Mouse (Mus musculus): ENCODE results near the gene Gipr. TPM values are rescaled to one million over a fixed set of nuclear protein-coding genes. Genes with fewer than 3 reads are reported as not detected.

The Gipr gene
- polyA plus RNA-seq, 1 experiment from 2014 or later: 0.36 TPM

DNA sequence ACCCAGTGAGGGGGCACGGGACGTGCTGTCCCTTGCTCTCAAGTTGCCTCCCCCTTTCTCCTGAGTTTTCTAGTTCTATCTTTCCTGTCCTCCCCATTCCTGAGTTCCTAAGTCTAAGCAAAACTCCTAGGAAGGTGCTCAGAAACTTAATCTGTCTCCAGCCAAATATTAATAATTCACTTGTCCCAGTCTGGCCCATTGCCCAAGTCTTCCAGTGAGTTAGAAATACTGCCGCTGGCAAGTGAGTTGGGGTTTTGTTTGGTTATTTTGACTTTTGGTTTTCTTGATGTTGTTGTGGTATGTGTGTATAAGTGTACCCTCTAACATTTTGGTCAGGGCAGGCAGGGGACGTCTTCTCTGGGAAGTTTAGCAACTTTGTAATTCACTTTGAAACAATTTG is 44.2 kb downstream of the Gipr start:
- peaks cover 6% of the 10 kb centered on the region; the same call in 1 of the 2 replicates for H3K27me3 ChIP-seq
- no peak overlapping the region for H3K4me2 ChIP-seq
- peaks cover 11% of the 10 kb centered on the region; the same call in 1 of the 2 replicates for H3K9me3 ChIP-seq
- H3K27ac ChIP-seq: no peak overlapping the region
- 96% methylated on average over 4 of the region's 4 CpGs for WGBS
- no peak for ATAC-seq (ENCODE audit: insufficient number of reproducible peaks, insufficient read depth, low FRiP score, low TSS enrichment, low read depth)
- no peak overlapping the region for H3K4me3 ChIP-seq (replicated peaks)
- H3K36me3 ChIP-seq: 0 out of 2 replicates have a peak, but pooled peaks cover 7% of the 10 kb centered on the region
- H3K4me1 ChIP-seq (replicated peaks): peaks cover 15% of the 10 kb centered on the region
- H3K9ac ChIP-seq (replicated peaks): no peak overlapping the region

DNA sequence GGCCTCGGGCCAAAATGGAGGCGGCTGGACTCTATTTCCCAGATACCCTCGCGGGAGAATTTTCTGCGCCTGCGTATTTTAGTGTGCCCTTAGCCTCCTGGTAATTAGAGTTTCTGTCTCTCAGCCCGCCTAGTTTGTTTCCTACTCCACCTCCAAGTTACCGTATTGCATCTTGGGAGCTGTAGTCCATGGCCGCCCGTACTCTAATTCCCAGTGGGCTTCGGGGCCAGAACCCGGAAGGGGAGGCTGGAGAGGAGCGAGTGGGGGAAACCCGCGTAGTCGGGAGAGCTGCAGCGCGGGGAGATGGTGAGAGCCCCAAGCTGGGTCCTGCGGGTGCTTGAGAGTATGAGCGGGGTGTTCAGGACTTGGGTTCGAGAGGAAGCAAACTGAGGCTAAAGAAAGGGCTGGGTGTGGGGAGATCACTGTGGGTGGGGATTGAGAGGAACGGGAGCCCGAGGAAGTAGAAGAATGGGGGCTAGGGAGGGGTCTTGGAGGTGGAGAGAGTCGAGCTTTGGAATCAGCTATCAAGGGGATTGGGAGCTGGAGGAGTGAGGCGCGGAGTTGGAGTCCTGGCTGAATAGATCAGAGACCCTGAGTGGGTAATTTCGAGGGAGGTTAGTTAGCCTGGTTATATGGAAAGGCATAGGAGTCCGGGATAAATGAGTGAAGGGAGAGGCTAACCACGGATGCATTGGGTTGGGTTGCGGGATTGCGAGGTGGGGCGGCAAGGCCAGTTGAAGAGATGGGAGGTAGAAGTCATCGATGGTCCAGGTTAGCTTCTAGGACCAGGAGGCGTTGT is 46.1 kb downstream of the Gipr start, which contains the start of gene Fbxo46:
TSS of gene Fbxo46 (plus strand) at position 229 of the 799 bp plus-strand sequence.
- H3K27ac ChIP-seq: no peak within 1 kb of the TSS
- peaks cover 6% of the 10 kb centered on the region; the same call in 1 of the 2 replicates for H3K27me3 ChIP-seq
- peak within 1 kb of the TSS; percentile 87 for H3K4me2 ChIP-seq
- H3K4me3 ChIP-seq (replicated peaks): peak within 1 kb of the TSS; percentile 68
- no peaks in the 10 kb centered on the region for H3K36me3 ChIP-seq
- 3% methylated on average over 34 of the region's 34 CpGs for WGBS
- peaks cover 11% of the 10 kb centered on the region; the same call in 1 of the 2 replicates for H3K9me3 ChIP-seq
- ATAC-seq (ENCODE audit: insufficient number of reproducible peaks, insufficient read depth, low FRiP score, low TSS enrichment, low read depth): peak; percentile 92
- H3K9ac ChIP-seq (replicated peaks): peak within 1 kb of the TSS; percentile 80
- peaks cover 15% of the 10 kb centered on the region for H3K4me1 ChIP-seq (replicated peaks)

GRCm38 (mm10) chr7:19119083-19119482 is 46.8 kb downstream of the Gipr start:
- Histone ChIP-seq H3K36me3 (no peaks in the 10 kb centered on the region), H3K27ac (no peak overlapping the region), H3K4me3 (replicated peaks) (no peak overlapping the region), H3K4me2 (no peak overlapping the region; the same call in 1 of the 2 replicates), H3K9ac (replicated peaks) (no peak overlapping the region), H3K4me1 (replicated peaks) (peaks cover 15% of the 10 kb centered on the region), H3K27me3 (peaks cover 6% of the 10 kb centered on the region; the same call in 1 of the 2 replicates), H3K9me3 (peaks cover 11% of the 10 kb centered on the region; the same call in 1 of the 2 replicates)
- 0 out of 2 replicates have a peak, but pooled peaks have one; percentile 23 for ATAC-seq (ENCODE audit: insufficient number of reproducible peaks, insufficient read depth, low FRiP score, low TSS enrichment, low read depth)
- WGBS: 92% methylated on average over 8 of the region's 8 CpGs

DNA sequence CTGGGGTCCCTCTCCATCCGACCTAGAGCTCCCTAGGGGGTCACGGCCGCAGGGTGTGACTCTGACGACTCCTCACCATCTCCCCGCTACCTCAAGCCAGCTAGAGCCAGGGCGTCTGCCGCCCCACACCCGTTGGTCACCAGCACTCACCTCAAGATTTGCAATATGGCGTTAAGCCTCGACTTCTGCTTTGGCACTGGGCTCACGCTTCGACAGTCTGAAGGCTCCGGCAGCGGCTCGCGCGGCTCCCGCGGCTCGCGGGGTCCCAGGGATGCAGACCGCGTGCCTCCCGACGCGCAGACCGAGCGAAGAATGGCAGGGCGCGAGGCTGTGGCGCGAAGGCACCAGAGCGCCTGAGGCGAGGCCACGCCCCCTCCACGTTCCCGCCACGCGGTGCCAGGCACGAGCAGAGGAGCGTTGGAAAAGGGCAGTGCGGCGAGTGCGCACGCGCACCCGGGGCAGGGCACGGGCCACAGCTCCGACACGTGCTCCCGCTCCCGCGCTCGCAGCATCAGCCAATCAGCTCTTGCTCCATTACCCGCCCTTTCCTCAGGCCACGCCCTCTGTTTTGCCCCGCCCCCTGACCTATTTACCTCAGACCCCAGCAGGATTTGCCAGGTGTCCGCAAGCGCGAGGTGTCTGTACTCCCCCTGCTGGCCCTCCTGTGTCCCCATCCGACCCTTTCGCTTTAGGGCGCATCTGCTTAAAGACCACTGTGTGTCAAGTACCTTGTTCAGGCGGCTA is 47.7 kb downstream of the Gipr start, which contains the start of gene Gm4969:
TSS of gene Gm4969 (minus strand) at position 341 of the 744 bp plus-strand sequence.
- Histone ChIP-seq H3K36me3 (no peaks in the 10 kb centered on the region), H3K9ac (replicated peaks) (no peak within 1 kb of the TSS; the same call in 1 of the 2 replicates), H3K27ac (no peak within 1 kb of the TSS), H3K4me2 (peak within 1 kb of the TSS; percentile 52), H3K9me3 (peaks cover 11% of the 10 kb centered on the region; the same call in 1 of the 2 replicates), H3K27me3 (peaks cover 6% of the 10 kb centered on the region; the same call in 1 of the 2 replicates), H3K4me3 (replicated peaks) (peak within 1 kb of the TSS; percentile 29), H3K4me1 (replicated peaks) (peaks cover 15% of the 10 kb centered on the region)
- ATAC-seq (ENCODE audit: insufficient number of reproducible peaks, insufficient read depth, low FRiP score, low TSS enrichment, low read depth): 0 out of 2 replicates have a peak, but pooled peaks have one; percentile 5
- 23% methylated on average over 63 of the region's 64 CpGs for WGBS

GRCm38 (mm10) chr7:19109565-19109964 is 56.4 kb downstream of the Gipr start:
- no peak overlapping the region for H3K9ac ChIP-seq (replicated peaks)
- no peak for ATAC-seq (ENCODE audit: insufficient number of reproducible peaks, insufficient read depth, low FRiP score, low TSS enrichment, low read depth)
- 91% methylated on average over 1 of the region's 1 CpGs for WGBS

GRCm38 (mm10) chr7:19107436-19107835 is 58.5 kb downstream of the Gipr start:
- no peak overlapping the region for H3K4me3 ChIP-seq (replicated peaks)
- WGBS: 67% methylated on average over 3 of the region's 3 CpGs
- no peaks in the 10 kb centered on the region for H3K27me3 ChIP-seq
- no peaks in the 10 kb centered on the region for H3K36me3 ChIP-seq
- H3K4me2 ChIP-seq: no peak overlapping the region
- no peaks in the 10 kb centered on the region for H3K4me1 ChIP-seq (replicated peaks)
- ATAC-seq (ENCODE audit: insufficient number of reproducible peaks, insufficient read depth, low FRiP score, low TSS enrichment, low read depth): no peak
- H3K9ac ChIP-seq (replicated peaks): no peak overlapping the region
- H3K27ac ChIP-seq: no peak overlapping the region; the same call in 1 of the 2 replicates
- H3K9me3 ChIP-seq: no peaks in the 10 kb centered on the region

More at GRCm38 (mm10) chr7:19109565-19109964, 56.4 kb downstream of the Gipr start:
- H3K9me3 ChIP-seq: no peaks in the 10 kb centered on the region
- no peaks in the 10 kb centered on the region for H3K36me3 ChIP-seq
- H3K4me3 ChIP-seq (replicated peaks): no peak overlapping the region
- no peak overlapping the region for H3K4me2 ChIP-seq
- no peak overlapping the region for H3K27ac ChIP-seq
- no peaks in the 10 kb centered on the region for H3K27me3 ChIP-seq
- no peaks in the 10 kb centered on the region for H3K4me1 ChIP-seq (replicated peaks)

MicroRNAs within 50 kb of the gene (microRNA counts, 519-probe panel; counts per million panel counts)
- not detected for microRNA mmu-miR-330

Small RNAs within 50 kb of the gene (microRNA-seq; reads per million reads assigned to microRNA genes)
- gene Mir330: 226 reads per million, percentile 61 among the genes with 10 or more reads in this experiment

Other genes with a start within 250 kb of the Gipr start
- 0.31 and 0.33 TPM in 2 replicates for gene Nova2, start 240.2 kb downstream of the Gipr start, polyA plus RNA-seq (2016; fragmentation: Nextera tagmentation; extraction: Ambion mirVana)
- not detected in 2 replicates for gene Nanos2, start 178.7 kb downstream of the Gipr start, polyA plus RNA-seq (2016; fragmentation: Nextera tagmentation; extraction: Ambion mirVana)
- 6.4 and 6.5 TPM in 2 replicates for gene Mypop, start 174.9 kb downstream of the Gipr start, polyA plus RNA-seq (2016; fragmentation: Nextera tagmentation; extraction: Ambion mirVana)
- gene Irf2bp1, start 162.1 kb downstream of the Gipr start, polyA plus RNA-seq (2016; fragmentation: Nextera tagmentation; extraction: Ambion mirVana): 44.4 and 47.5 TPM in 2 replicates
- gene Foxa3, start 142.6 kb downstream of the Gipr start, polyA plus RNA-seq (2016; fragmentation: Nextera tagmentation; extraction: Ambion mirVana): 0.81 and 1.8 TPM in 2 replicates
- gene Sympk, start 141.8 kb downstream of the Gipr start, polyA plus RNA-seq (2016; fragmentation: Nextera tagmentation; extraction: Ambion mirVana): 51.9 and 56.0 TPM in 2 replicates
- not detected in 2 replicates for gene Rsph6a, start 111.4 kb downstream of the Gipr start, polyA plus RNA-seq (2016; fragmentation: Nextera tagmentation; extraction: Ambion mirVana)
- 17.9 and 21.6 TPM in 2 replicates for gene Dmwd, start 89.9 kb downstream of the Gipr start, polyA plus RNA-seq (2016; fragmentation: Nextera tagmentation; extraction: Ambion mirVana)
- 17.7 and 18.9 TPM in 2 replicates for gene Dmpk, start 82.3 kb downstream of the Gipr start, polyA plus RNA-seq (2016; fragmentation: Nextera tagmentation; extraction: Ambion mirVana)
- 11.2 and 12.5 TPM in 2 replicates for gene Six5, start 71.5 kb downstream of the Gipr start, polyA plus RNA-seq (2016; fragmentation: Nextera tagmentation; extraction: Ambion mirVana)
- 3.3 and 3.5 TPM in 2 replicates for gene Gm4969, start 47.8 kb downstream of the Gipr start, polyA plus RNA-seq (2016; fragmentation: Nextera tagmentation; extraction: Ambion mirVana)
- 19.3 and 19.6 TPM in 2 replicates for gene Fbxo46, start 46.3 kb downstream of the Gipr start, polyA plus RNA-seq (2016; fragmentation: Nextera tagmentation; extraction: Ambion mirVana)
- 15.9 and 17.2 TPM in 2 replicates for gene Qpctl, start 16.8 kb downstream of the Gipr start, polyA plus RNA-seq (2016; fragmentation: Nextera tagmentation; extraction: Ambion mirVana)
- 161 and 170 TPM in 2 replicates for gene Snrpd2, start 16.4 kb downstream of the Gipr start, polyA plus RNA-seq (2016; fragmentation: Nextera tagmentation; extraction: Ambion mirVana)
- 3.9 and 5.9 TPM in 2 replicates for gene Eml2, start 10.3 kb upstream of the Gipr start, polyA plus RNA-seq (2016; fragmentation: Nextera tagmentation; extraction: Ambion mirVana)
- 4.4 and 5.7 TPM in 2 replicates for gene Gpr4, start 46.4 kb upstream of the Gipr start, polyA plus RNA-seq (2016; fragmentation: Nextera tagmentation; extraction: Ambion mirVana)
- 38.7 and 39.5 TPM in 2 replicates for gene Opa3, start 62.2 kb upstream of the Gipr start, polyA plus RNA-seq (2016; fragmentation: Nextera tagmentation; extraction: Ambion mirVana)
- gene Vasp, start 105.7 kb upstream of the Gipr start, polyA plus RNA-seq (2016; fragmentation: Nextera tagmentation; extraction: Ambion mirVana): 66.4 and 68.8 TPM in 2 replicates
- not detected in 2 replicates for gene Ppm1n, start 113.9 kb upstream of the Gipr start, polyA plus RNA-seq (2016; fragmentation: Nextera tagmentation; extraction: Ambion mirVana)
- 12.4 and 12.8 TPM in 2 replicates for gene Rtn2, start 116.5 kb upstream of the Gipr start, polyA plus RNA-seq (2016; fragmentation: Nextera tagmentation; extraction: Ambion mirVana)
- 0.18 and 0.20 TPM in 2 replicates for gene Fosb, start 143.9 kb upstream of the Gipr start, polyA plus RNA-seq (2016; fragmentation: Nextera tagmentation; extraction: Ambion mirVana)
- 92.3 and 105 TPM in 2 replicates for gene Ercc1, start 178.7 kb upstream of the Gipr start, polyA plus RNA-seq (2016; fragmentation: Nextera tagmentation; extraction: Ambion mirVana)
- gene Cd3eap, start 193.4 kb upstream of the Gipr start, polyA plus RNA-seq (2016; fragmentation: Nextera tagmentation; extraction: Ambion mirVana): 28.4 TPM in 2 replicates
- 7.1 and 9.3 TPM in 2 replicates for gene Ppp1r13l, start 193.6 kb upstream of the Gipr start, polyA plus RNA-seq (2016; fragmentation: Nextera tagmentation; extraction: Ambion mirVana)
- gene Ercc2, start 215.9 kb upstream of the Gipr start, polyA plus RNA-seq (2016; fragmentation: Nextera tagmentation; extraction: Ambion mirVana): 22.9 and 23.8 TPM in 2 replicates
- 6.7 and 7.8 TPM in 2 replicates for gene Klc3, start 238.0 kb upstream of the Gipr start, polyA plus RNA-seq (2016; fragmentation: Nextera tagmentation; extraction: Ambion mirVana)
- gene Ckm, start 238.6 kb upstream of the Gipr start, polyA plus RNA-seq (2016; fragmentation: Nextera tagmentation; extraction: Ambion mirVana): 0.25 and 0.42 TPM in 2 replicates

All from limb, embryonic 12.5 days (tissue).